Mouse (Mus musculus) NIH3T3 (cell line): ENCODE measurements around the gene Ube2q1.

Experiments
- DNase-seq: peaks from one replicate; pipeline ENCODE4 v3.0.0-alpha.2; 2012; ENCODE audit warnings: low read depth

Gene Ube2q1

GRCm38 (mm10) chr3:89772968-89773709, at the start of gene Ube2q1:
Gene Ube2q1 (plus strand): TSS chr3:89773616.
- peak; percentile 96 for DNase-seq

DNA sequence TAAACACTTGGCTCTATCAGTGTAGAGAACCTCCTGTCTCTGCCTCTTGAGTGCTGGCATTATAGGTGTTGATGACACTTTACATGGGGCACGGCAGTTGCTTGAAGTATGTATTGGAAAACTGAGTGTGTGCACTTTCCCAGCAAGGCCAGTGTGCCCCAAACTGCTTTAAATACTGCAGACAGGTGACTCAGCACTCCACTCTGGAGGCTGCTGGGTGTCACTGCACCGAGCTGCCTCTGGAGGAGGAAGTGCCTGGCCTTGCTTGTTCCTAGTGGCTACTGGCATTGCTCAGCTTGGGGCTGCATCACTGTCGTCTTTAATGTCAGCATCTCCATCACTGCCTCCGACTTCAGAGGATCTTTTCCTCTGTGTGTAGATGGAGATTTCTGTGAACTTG, 46.4 kb upstream of the Ube2q1 start:
- peak; percentile 73 for DNase-seq

- DNase-seq, result peak; percentile 43
These were observed 44.6 kb upstream of the Ube2q1 start for GRCm38 (mm10) chr3:89728848-89729247.

GRCm38 (mm10) chr3:89730350-89731331, 42.8 kb upstream of the Ube2q1 start:
- peak; percentile 92 for DNase-seq

DNA sequence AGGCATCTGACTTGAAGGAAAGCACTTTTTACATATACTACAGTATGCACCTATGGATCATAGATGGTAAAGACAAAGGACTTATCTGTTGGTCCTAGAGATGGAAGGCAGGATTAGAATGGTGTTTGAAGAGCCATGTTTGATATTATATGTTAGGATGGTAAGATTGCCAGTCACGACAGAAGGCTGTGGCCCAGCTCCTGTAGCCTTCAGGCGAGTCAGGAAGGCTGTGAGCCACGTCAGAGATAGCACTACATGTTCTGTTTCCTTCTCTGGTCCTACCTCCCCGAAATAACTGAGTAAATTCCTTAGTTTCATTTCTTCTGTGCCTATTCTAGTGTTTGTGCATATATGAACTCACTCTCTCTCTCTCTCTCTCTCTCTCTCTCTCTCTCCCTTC, 41.3 kb upstream of the Ube2q1 start:
- no peak for DNase-seq

DNA sequence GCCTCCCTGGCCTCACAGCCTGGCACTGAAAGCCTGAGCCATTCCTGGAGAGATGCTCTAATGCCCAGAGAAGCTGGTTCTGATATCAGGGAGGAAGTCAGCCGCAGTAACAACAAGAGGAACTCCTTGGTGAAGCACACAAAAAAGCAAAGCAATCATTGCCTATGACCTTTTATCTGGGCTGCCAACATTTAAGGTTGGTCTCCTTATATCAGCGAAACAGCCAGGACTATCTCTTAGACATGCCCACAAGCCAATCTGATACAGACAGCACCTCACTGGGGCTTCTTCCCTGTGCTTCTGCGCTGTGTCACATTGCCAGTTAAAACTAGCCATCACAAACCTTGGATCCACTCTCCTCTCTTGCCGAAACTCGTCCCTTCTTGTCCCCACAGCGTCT, 34.9 kb upstream of the Ube2q1 start:
- no peak for DNase-seq

DNA sequence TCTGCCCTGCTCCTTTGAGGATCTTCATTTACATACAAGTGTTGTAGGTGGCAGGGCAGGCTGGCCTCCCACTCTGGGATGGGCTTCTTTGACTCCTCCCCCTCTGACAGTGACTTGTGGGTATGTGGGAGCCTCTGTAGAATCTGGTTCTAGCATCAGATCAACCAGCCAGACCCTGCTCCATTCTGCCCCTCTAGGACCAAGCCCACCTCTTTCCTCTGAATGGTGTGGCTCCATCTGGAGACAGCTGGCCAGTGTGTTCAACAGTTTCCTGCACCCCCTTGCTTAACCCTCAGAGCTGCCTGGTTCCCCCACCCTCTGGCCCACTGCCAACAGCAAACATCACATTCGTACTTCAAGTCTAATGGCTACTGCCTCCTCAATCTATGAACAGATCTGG, 21.1 kb upstream of the Ube2q1 start:
- DNase-seq, result peak; percentile 10

DNA sequence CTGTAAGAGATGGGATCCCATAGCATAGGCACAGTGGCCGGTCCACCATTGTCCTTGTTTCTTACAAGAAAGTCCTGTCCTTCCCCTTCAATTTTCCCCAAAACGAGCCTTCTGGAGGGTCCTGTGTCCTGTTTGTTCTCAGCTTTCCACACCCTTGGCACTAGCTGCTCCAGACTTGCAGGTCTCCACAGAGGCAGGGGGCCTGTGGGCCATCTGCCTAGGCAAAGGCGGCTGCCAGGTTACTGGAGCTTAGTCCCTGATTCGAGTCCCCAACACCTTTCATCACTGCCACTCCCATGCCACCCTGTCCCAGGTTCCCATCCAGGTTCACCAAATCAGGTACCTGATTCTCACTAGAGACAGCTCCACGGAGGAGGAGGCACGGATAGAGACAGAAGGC, 18.1 kb upstream of the Ube2q1 start:
- DNase-seq, result no peak

GRCm38 (mm10) chr3:89757851-89758250, 15.6 kb upstream of the Ube2q1 start:
- DNase-seq, result no peak

DNA sequence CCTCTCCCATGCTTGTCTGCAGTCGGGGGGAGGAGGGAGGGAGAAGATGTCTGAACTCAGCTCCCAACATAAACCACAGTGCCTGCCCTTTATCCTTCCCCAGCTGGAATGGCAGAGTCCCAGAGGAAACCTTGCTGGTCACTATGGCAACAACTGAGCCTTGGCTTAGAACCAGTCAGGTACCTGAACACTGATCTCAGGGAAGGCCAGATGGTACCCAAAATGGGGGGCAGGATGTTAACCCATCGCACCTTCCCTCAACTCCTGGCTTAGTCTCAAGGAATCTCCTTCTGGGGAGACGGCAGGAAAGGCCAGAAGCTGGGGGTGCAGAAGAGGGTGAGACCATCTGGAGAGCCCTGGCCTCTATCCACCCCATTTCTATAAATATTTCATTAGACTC, 13.6 kb upstream of the Ube2q1 start:
- no peak for DNase-seq

- no peak for DNase-seq
These were observed 9.2 kb upstream of the Ube2q1 start, which contains the start of gene Chrnb2 for GRCm38 (mm10) chr3:89764119-89764724. Gene Chrnb2 (minus strand): TSS chr3:89764632.

- no peak for DNase-seq
These were observed 3.8 kb upstream of the Ube2q1 start for GRCm38 (mm10) chr3:89769584-89769983.

DNA sequence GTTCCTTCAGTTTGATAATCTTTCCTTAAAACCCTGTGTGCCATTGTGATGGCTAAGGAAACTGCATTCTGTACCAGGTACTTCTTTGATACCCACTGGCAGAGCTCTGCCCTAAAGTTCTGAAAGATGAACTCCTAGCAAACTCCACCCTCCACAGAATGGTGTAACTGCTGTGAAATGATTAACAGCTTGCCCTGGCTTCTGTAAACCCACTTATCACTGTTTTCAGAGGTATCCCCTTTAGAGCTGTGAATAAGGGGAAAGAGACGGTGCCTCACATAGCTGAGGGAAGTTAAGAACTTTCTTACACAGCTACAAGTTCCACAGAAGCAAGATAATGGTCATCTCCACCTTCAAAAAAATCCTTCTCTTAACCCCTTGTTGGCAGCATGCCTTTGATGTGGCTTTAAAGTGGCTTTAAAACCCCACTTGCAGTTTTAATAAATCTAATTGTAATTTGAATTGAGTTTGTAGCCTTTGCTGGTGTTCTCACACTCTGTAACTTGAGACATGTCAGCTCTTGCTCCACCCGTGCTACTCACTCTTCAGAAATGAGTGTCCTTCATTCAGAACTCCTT, 2.9 kb upstream of the Ube2q1 start:
- DNase-seq, result peak; percentile 43

DNA sequence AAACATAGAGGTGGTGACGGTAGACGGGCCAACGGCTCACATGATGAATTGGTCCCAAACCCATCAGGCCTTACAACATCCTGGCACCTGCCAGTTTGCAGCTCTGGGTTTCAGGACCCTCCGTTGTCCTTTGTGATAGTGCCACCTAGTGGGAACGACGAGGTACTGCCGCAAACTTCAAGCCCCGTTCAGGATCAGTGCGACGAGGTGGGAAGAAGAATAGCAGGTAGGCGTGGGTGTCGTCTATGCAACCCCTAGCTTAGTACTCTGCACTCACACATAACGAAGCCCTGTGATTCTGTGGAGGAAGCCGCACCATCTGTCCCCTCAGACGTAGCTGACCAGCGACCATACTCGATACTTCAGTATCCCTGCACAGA, 838 bp upstream of the Ube2q1 start:
- peak; percentile 91 for DNase-seq

- DNase-seq, result peak; percentile 41
These were observed 360 bp downstream of the Ube2q1 start for GRCm38 (mm10) chr3:89773740-89774211.

DNA sequence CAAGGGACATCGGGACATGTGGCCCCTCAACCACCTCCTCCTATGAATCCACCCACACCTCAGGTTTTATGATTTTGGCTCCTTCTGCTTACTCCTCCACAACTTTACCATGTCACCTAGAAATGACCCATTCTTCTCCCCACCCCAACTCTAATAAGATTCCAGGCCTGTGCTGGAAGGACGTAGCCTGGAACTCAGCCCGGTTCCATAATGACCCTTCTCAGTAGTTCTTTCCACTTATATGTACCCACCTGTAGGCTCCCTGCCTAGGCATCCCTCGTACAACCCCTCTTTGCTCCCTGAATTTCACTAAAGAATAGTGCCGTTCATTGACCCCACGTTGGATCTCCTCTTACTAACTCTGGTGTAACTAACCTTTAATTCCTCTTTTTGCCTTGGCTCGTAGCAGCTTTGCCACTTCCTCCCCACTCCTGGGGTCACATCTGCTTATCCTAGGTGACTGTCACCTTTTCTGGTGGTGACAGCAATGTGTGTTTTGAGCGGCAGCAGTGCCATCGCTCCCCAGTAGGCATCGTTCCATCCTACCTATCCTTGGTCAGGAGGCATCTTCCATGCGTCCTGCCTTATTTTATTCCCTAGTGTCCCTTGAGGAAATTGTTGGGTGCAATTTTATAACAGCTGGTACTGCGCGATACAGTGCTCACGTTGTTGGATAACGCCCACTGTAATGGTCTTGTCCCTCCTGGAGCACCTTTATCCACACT, 982 bp downstream of the Ube2q1 start:
- peak; percentile 25 for DNase-seq

GRCm38 (mm10) chr3:89776001-89776400, 2.6 kb downstream of the Ube2q1 start:
- no peak for DNase-seq

DNA sequence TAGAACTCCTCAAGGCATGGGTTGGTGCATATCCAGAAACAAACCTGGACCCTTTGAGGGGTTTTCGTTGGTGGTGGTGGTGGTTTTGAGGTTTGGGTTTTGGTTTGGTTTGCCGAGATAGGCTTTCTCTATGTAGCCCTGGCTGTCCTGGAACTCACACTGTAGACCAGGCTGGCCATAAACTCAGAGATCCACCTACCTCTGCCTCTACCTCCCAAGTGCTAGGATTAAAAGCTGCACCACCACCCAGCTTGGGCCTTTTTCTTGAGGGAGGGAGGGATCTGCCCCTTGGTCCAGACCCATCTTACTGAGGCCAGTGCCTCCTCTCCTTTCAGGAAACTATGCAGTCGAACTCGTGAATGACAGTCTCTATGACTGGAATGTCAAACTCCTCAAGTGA, 6.7 kb downstream of the Ube2q1 start:
- DNase-seq, result no peak

DNA sequence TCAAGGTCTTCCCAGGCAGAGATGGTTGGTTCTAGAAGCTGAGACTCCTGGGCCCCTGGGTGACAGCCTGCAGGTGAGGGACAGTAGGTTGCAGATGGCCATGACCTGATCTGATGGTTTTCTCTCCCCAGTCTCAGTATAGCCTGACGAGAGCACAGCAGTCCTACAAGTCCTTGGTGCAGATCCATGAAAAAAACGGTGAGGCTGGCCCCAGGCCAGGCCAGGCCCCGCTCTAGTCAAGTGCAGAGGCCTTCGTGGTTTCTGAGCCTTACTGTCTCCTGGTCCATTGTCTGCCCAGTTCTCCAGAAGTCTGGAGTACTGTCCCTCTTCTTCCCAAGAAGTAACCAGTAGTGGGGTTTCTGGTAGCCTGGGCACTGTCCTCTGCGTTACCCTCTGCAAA, 8.2 kb downstream of the Ube2q1 start:
- DNase-seq, result no peak

DNA sequence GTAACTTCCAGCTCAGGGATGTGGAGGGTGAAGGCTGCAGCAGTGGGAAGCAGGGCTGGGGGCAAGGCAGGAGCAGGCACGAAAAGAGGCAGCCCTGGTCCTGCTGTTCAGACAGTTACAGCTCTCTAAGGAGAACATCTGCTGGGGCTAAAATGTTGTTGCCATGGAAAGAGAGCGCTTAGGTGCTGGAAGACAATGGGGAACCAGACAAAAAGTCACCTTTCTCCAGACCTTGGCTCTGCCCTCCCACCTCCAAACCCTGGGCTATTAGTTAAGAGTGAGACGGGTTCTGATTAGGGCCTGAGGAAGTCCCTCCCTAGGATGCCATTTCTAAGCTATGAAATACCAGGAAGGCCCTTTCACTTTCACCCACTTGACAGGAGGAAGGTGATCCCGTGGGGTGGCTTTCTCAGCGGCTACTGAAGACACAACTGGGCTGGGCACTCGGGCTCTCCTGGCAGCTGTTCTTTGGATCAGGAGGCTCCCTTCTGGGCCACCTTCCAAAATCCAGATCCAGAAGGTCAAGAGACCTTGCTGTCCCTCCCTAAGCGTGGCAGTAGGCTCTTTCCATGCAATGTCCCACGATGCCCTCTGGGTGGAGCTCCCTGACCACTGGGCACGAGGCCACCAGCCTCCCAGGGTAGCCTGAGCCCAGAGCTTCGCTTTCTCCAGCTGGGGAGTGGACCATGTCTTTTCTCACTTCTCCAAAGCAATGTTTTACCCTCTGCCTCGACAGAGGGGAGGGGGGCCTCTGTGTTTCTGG, 11.8 kb downstream of the Ube2q1 start:
- peak; percentile 93 for DNase-seq

GRCm38 (mm10) chr3:89786275-89786674, 12.9 kb downstream of the Ube2q1 start:
- no peak for DNase-seq
